Mouse (Mus musculus) neural tube, embryonic 10.5 days (tissue): Measurements from ENCODE around the gene Xkr7.
A peak's percentile ranks its signal among the peaks of the same experiment; 100 is the strongest.

Experiments
- DNase-seq: peaks from one replicate; pipeline ENCODE4 v3.0.0-alpha.2; 2017; ENCODE audit warnings: low spot score; ENCODE audit errors: extremely low spot score

The Xkr7 gene

DNA sequence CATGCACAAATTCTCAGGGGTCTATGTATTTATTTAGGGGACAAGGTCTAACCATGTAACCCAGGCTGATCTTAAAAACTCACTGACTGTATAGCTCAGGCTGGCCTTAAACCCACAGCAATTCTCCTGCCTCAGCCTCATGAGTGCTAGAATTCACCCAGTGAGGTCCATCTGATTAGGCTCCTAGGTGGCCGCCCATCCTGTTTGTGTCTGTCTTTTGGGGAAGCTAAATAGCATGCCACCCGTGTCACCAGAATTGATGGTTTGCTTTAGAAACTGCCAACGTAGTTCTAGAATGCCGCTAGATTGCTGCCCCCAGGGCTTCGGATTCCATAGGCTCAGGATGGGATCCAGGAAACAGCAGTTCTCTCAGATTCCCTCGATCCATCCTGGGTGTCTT lies 35.3 kb downstream of the Xkr7 start:
- no peak for DNase-seq

DNA sequence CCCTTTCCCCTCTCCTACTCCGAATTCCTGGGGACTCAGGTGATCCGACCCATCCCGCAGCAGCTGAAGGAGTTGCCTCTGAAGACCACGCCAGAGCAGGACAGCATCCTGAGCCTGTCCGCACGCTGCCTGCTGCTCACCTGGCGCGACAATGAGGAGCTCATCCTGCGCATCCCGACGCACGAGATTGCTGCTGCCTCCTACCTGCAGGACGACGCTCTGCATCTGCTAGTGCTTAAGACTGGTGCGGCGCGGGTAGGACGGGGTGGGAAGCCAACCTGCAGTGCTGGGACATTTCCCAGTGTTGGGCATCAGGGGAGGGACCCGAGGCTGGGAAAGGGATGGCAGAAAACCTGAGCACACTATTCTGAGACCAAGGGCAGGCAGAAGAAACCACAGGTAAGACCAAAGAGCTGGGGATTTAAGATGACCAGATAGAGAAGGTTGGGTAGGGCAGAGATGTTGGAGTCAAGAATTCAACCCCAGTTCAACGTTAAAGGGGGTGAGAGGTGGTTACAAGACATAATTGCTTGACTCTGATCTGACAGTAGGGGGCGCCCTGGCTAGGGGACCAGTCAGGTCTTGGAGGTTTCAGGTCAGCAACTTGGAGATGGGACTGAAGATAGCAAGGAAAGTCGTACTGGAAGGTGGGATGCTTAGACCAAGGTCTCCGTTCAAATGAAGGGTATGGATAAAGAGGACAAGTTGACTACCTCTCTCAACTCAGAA lies 39.3 kb downstream of the Xkr7 start:
- peak; percentile 37 for DNase-seq

DNA sequence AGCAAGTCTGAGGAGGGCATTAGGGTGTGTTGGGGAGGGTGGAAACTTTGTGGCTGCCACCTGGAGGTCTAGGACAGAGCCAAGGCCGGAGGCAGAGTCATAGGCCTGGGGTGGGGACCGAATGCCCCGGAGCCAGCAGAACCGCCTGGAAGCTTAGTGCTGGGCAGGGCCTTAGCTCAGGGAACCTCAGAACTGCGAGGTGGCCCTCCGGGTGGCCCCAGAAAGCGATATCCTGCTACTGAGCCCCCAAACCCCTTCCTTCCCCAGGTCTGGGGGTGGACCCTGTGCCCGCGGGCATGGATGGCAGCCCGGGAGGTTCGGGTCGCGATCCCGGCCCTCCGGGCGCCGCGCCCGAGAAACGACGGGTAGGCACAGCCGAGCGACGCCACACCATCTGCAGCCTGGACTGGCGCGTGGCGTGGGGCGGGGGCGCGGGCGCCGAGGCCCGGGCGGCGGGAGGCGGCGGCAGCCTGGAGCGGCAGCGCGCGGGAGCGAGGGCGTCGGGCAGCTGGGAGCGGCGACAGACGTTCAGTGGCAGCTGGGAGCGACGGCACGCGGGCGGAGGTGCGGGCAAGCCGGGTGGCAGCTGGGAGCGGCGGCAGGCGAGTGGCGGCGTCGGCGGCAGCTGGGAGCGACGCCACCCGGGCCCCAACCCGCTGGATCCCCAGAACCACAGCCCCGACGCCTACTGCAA lies 40.0 kb downstream of the Xkr7 start:
- peak; percentile 40 for DNase-seq

DNA sequence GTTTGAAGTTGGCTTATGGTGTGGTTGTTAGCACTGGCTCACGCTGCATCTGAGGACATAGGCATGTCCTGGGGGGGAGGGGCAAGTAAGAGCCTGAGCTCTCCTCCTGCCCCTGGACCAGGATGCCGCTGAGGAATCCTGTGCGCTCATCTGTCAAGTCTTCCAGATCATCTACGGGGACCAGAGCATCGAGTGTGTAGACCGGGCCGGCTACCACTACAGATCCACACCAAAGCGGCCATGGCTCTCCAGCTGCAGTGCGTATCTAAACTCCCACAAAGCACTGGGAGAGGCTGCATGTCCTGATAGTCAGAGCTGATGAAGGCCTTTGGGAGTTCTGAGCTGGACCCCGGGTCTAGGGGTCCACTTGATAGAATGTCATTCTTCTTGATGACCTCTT lies 43.0 kb downstream of the Xkr7 start:
- no peak for DNase-seq

DNA sequence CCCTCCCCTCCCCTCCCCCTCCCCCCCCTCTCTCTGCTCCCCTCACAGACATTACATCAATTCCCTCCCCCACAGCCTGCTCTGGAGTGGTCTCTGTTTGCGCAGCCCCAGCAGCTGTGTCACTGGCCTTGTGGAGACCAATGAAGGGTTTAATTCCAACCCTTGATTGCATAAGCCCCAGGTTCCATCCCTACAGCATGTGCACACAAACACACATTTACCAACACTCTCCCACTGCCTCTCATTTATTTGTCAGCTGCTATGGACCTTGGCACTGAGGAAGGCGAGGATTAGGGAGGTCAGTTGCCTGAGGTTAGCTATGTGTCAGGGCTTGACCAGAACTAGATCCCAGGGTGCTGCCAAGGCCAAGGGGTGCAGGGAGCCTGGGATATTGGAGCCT lies 44.3 kb downstream of the Xkr7 start:
- no peak for DNase-seq

DNA sequence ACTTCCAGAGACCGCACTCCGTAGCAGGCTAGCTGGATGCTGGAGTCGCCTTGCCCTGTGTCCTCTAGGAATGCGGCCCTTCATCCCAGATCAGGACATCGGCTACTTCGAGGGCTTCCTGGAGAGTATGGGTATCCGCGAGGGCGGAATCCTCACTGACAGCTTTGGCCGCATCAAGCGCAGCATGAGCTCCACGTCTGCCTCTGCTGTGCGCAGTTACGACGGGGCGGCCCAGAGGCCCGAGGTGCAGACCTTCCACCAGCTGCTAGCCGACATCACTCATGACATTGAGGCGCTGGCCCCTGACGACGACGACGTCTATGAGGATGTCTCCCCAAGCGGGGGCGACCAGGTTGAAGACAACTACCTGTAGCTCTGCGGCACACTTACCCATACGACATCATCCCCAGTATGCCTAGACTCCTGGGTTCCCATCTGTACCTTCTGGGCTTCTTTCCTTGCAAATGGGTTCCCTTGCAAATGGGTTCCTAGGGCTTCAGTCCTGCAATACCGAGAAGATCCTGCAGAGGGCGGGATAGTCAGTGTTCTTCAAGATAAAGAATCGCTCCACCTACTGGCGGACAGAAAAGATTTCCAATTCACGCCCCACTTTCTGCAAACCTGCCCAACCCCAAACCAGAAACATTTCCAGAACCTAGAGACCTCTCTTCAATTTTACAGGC lies 49.3 kb downstream of the Xkr7 start:
- DNase-seq: peak; percentile 93

DNA sequence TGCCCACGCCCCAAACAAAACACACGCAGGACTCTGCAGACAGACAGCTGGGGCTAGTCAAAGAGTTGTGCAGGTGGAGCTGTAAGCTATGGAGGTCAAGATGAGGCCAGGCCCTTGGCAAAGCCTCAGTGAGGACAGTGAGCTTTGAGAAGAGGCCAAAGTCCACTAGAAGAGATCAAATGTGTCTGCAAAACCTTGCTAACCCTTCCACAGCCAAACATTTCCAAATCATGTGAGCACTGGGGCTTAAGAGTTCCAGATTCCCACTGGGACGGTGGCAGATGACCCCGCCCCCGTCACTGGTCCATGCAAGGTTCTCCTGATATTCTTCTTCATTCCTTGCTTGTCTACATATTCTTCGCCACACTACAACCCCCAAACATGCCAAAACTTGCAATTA lies 50.2 kb downstream of the Xkr7 start:
- DNase-seq: no peak

DNA sequence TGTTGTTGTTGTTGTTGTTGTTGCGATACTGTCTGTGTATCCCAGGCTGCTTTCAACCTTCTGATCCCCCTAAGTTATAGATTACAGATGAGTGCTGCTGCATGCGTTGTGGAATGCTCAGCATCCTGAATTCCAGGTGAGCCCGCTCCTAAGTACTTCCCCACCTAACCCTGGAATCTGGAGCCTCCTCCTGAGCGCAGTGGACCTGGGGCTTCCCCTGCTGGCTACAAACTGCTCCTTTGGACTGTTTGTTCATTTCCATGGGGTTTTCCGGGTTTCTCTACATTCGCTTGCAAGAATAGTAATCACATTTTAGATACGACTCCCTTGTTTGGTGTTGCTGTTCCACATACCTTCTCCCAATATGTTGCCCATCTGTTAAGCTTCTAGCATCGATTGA lies 51.6 kb downstream of the Xkr7 start:
- DNase-seq: no peak

DNA sequence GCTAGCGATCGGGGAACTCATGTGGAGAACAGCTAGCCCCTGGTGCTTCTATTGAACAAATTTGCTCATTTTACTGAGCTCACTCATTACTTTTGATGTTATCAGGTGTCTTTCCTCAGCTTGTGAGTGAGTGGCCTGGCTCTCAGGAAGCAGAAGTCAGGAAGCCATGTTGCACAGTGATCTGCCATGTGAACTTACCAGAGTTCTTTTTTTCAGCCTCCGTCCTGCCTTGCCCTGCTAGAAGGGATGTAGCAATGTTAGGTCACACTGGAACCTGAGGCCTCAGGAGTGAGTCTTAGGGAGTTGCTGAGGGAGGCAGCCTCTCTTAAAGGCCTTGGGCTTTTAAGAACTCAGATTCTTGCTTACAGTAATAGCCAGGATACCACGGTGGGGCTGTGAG lies 52.2 kb downstream of the Xkr7 start:
- DNase-seq: no peak

DNA sequence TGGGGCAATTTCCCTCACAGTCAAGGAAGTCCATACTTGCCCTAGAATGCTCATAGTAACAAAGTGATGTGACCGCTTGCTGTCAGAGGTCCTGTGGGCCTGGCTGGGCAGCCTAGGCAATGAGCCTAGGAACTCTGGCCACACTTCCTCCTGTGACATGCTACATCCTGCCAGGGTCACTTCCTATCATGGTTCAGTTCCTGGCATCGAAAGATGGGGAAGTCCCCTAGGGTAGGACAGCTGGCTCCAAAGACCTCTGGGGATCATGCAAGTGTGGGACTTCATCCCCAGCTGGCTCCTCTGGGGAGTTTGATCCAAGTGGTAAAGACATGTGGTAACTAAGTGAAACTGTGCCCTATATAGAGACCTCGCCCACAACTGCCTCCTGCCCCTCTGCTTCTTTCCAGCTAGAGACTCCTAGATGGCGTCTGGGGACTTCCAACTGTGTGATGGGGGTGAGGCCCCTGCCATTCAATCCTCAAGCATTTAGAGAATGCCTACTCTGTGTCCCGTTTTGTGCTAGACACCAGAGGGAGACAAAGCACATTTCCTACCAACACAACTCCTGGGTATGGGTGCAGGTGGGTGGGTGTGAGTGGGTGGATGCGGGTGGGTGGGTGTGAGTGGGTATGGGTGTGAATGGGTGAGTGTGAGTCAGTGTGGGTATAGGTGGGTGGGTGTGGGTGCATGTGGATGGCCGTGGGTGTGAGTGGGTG lies 52.8 kb downstream of the Xkr7 start:
- no peak for DNase-seq

DNA sequence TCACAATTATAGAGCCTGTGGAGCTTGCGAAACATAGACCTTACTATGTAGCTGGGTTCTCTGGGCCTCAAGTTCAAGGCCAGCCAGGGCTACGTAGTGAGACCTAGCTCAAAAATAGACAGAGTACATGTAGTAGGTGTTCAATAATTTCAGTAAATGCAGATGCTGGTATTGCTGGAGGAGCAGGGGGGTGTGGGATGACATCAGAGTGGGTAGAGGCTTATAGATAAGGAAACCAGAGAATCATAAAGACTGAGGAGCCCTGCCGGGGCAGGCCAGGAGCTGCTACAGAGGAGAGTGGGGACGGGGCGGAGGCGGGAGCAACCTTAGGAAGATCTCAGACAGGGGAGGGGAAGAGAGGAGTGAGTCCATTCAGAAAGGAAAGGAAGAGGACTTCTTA lies 53.9 kb downstream of the Xkr7 start:
- DNase-seq: no peak

DNA sequence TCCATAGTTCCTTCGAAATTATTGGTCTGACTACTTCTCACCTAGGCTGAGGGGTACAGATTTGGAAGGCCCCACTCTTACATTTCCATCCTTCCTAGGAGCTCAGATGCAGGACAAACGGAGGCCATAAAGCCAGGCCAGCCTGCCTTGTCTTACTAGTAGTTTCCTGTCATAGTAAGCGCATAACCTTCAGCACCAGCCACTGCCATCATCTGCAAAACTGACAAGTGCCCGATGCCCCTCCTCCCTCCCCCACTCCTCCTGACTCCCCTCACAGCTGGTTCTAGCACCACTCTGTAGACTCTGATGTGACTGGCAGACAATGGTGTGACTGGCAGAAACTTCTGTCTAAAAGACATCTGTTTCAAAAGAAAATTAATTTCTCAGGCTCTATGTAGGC lies 54.5 kb downstream of the Xkr7 start:
- no peak for DNase-seq

DNA sequence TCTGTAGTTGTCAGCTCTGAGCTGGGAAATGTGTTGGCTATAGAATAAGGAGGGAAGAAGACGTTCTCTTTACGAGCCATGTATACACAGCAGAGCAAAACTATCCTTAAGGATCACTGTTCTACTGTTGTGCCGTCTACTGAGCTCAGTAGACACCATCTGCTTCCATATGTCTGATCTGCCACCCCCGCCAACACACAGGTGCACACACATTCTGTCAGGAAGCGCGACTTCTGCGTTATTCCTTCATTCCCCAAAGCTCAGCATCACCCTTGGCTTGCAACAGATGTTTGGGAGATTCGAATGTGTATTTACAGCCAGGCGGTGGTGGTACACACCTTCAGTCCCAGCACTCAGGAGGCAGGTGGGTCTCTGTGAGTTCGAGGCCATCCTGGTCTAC lies 55.4 kb downstream of the Xkr7 start:
- no peak for DNase-seq

DNA sequence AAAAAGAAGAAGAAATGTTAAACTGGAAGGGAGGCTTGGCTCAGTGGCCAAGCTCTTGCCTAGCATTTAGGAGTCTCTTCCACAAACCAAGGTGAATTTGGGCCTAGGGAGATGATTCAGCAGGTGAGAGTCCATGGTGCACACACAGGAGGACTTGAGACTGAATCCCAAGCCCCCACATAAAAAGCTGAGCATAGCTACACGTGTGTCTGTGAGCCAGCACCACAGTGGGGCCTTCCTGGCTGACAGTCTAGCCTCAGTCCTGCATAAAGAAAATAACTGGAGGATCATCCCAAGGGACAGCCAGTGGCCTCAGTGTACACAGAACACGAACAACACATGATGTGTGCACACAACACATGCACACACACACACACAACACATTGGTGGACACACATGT lies 57.7 kb downstream of the Xkr7 start:
- DNase-seq: no peak

DNA sequence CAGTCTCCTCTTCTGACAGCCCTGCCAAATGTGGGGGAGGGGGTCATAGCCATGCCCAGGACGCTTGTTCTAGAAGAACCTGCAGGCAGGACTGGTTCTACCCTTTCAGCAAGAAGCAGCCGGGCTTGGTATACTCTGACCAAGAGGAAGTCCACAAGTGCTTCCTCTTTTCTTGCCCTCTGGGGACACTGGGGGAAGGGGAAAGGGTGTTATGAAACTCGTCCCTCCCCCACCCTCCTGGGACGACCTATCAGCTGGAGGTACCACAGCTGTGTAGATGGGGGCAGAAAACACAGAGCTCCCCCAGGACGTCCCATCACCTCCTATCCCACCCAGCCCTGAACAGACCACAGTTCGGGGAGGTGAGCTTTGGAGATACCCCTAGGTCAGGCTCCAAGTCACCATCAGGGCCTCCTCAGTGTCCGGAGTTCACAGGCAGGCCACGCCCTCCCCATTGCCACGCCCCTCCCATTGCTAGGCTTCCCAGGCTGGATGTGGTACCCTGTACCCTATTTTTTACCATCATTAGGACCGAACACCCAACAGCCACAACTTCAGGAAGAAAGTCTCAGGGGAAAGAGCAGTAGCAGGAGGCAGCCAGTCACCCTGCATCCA lies 59.0 kb downstream of the Xkr7 start:
- no peak for DNase-seq
